Mouse (Mus musculus) forebrain, embryonic 16.5 days (tissue): Measurements from ENCODE around the gene Oaz3. TPM values are rescaled to one million over a fixed set of nuclear protein-coding genes. Genes with fewer than 3 reads are reported as not detected.

ENCODE experiments used
- ATAC-seq: fragments of 200-750 bp; cut with Nextera tagmentation; 2 replicates; pipeline ENCODE4 v1.8.0; 2017; ENCODE audit warnings: mild to moderate bottlenecking, moderate library complexity
- H3K27ac ChIP-seq: fragments of 300-500 bp; sonication (generic); 2 replicates; pipeline ENCODE4 v1.5.1; 2014; ENCODE audit warnings: low read length, control low read depth
- H3K27me3 ChIP-seq: fragments of 300-500 bp; sonication (generic); replicated peaks from 2 replicates; pipeline ENCODE4 v1.6.1; 2014; ENCODE audit warnings: low read length; ENCODE audit not compliant: control insufficient read depth, insufficient read depth
- H3K36me3 ChIP-seq: fragments of 300-500 bp; sonication (generic); 2 replicates; pipeline ENCODE4 v1.6.1; 2014; ENCODE audit not compliant: control insufficient read depth, insufficient read depth
- H3K4me1 ChIP-seq: fragments of 300-500 bp; sonication (generic); replicated peaks from 2 replicates; pipeline ENCODE4 v1.6.1; 2014; ENCODE audit warnings: low read length; ENCODE audit not compliant: control insufficient read depth, insufficient read depth
- H3K4me2 ChIP-seq: fragments of 300-500 bp; sonication (generic); 2 replicates; pipeline ENCODE4 v1.6.1; 2014; ENCODE audit warnings: mild to moderate bottlenecking, low read length, control low read depth
- H3K4me3 ChIP-seq: fragments of 300-500 bp; sonication (generic); replicated peaks from 2 replicates; pipeline ENCODE4 v1.5.1; 2014; ENCODE audit warnings: mild to moderate bottlenecking, low read length, control low read depth
- H3K9ac ChIP-seq: fragments of 300-500 bp; sonication (generic); replicated peaks from 2 replicates; pipeline ENCODE4 v1.6.1; 2014; ENCODE audit warnings: low read depth, low read length, control low read depth
- H3K9me3 ChIP-seq: fragments of 300-500 bp; sonication (generic); 2 replicates; pipeline ENCODE4 v1.6.1; 2016; ENCODE audit warnings: low read length; ENCODE audit not compliant: control insufficient read depth
- WGBS: fragments of 180-500 bp; shearing (Covaris S2); extraction: QIAGEN DNeasy Blood & Tissue Kit; methylation state at CpG from one replicate; pipeline ENCODE4 v1.1.7; 2014; 5-methylcytosine and 5-hydroxymethylcytosine counted together
- polyA plus RNA-seq: library from polyadenylated mRNA; unstranded; fragments of >200 nt; fragmentation: Nextera tagmentation; extraction: Ambion mirVana; gene quantifications from 2 replicates; pipeline ENCODE4 v1.2.1, GENCODE M21; 2015

The Oaz3 gene
- polyA plus RNA-seq, 1 experiment from 2014 or later: 2.2 TPM

- H3K9ac ChIP-seq: no peak overlapping the region
- no peak overlapping the region for H3K27ac ChIP-seq
- H3K27me3 ChIP-seq: no peaks in the 10 kb centered on the region
- H3K9me3 ChIP-seq: no peaks in the 10 kb centered on the region
- H3K36me3 ChIP-seq: no peaks in the 10 kb centered on the region
- no peak for ATAC-seq
- no peak overlapping the region for H3K4me2 ChIP-seq
- peaks cover 16% of the 10 kb centered on the region for H3K4me1 ChIP-seq
- no peak overlapping the region for H3K4me3 ChIP-seq
- 94% methylated on average over 4 of the region's 4 CpGs for WGBS
These were observed 46.9 kb downstream of the Oaz3 start for GRCm38 (mm10) chr3:94396851-94397250.

- no peak overlapping the region for H3K27ac ChIP-seq
- H3K4me3 ChIP-seq: no peak overlapping the region
- WGBS: 67% methylated on average over 1 of the region's 1 CpGs
- no peak for ATAC-seq
- H3K4me1 ChIP-seq: peaks cover 16% of the 10 kb centered on the region
- H3K9me3 ChIP-seq: no peaks in the 10 kb centered on the region
- H3K27me3 ChIP-seq: no peaks in the 10 kb centered on the region
- no peak overlapping the region for H3K9ac ChIP-seq
- no peak overlapping the region for H3K4me2 ChIP-seq
- no peaks in the 10 kb centered on the region for H3K36me3 ChIP-seq
These were observed 47.4 kb downstream of the Oaz3 start for GRCm38 (mm10) chr3:94396336-94396735.

GRCm38 (mm10) chr3:94393049-94393448 is 50.7 kb downstream of the Oaz3 start:
- Histone ChIP-seq H3K4me1 (no peaks in the 10 kb centered on the region), H3K27me3 (no peaks in the 10 kb centered on the region), H3K36me3 (no peaks in the 10 kb centered on the region), H3K9me3 (no peaks in the 10 kb centered on the region), H3K27ac (no peak overlapping the region), H3K4me3 (no peak overlapping the region), H3K9ac (no peak overlapping the region), H3K4me2 (no peak overlapping the region)
- 77% methylated on average over 4 of the region's 4 CpGs for WGBS
- no peak for ATAC-seq

- 88% methylated on average over 2 of the region's 2 CpGs for WGBS
- H3K9ac ChIP-seq: no peak overlapping the region
These were observed 51.6 kb downstream of the Oaz3 start for GRCm38 (mm10) chr3:94392128-94392527.

GRCm38 (mm10) chr3:94391001-94391400 is 52.7 kb downstream of the Oaz3 start:
- no peak for ATAC-seq
- Histone ChIP-seq H3K36me3 (no peaks in the 10 kb centered on the region), H3K27me3 (no peaks in the 10 kb centered on the region), H3K9ac (no peak overlapping the region), H3K9me3 (no peaks in the 10 kb centered on the region), H3K4me1 (no peaks in the 10 kb centered on the region), H3K27ac (no peak overlapping the region), H3K4me3 (no peak overlapping the region), H3K4me2 (no peak overlapping the region)
- 77% methylated on average over 5 of the region's 5 CpGs for WGBS

More at GRCm38 (mm10) chr3:94392128-94392527, 51.6 kb downstream of the Oaz3 start:
- Histone ChIP-seq H3K4me1 (no peaks in the 10 kb centered on the region), H3K27ac (no peak overlapping the region), H3K27me3 (no peaks in the 10 kb centered on the region), H3K9me3 (no peaks in the 10 kb centered on the region), H3K4me3 (no peak overlapping the region), H3K4me2 (no peak overlapping the region), H3K36me3 (no peaks in the 10 kb centered on the region)
- ATAC-seq: no peak

- 96% methylated on average over 16 of the region's 16 CpGs for WGBS
- H3K4me1 ChIP-seq: no peaks in the 10 kb centered on the region
- no peak overlapping the region for H3K27ac ChIP-seq
- no peak overlapping the region for H3K4me2 ChIP-seq
- no peaks in the 10 kb centered on the region for H3K36me3 ChIP-seq
- no peak overlapping the region for H3K4me3 ChIP-seq
- no peak for ATAC-seq
- H3K9ac ChIP-seq: no peak overlapping the region
- no peaks in the 10 kb centered on the region for H3K27me3 ChIP-seq
- H3K9me3 ChIP-seq: no peaks in the 10 kb centered on the region
These were observed 54.3 kb downstream of the Oaz3 start for GRCm38 (mm10) chr3:94389420-94389819.

GRCm38 (mm10) chr3:94388047-94388446 is 55.7 kb downstream of the Oaz3 start:
- H3K9ac ChIP-seq: no peak overlapping the region
- H3K27ac ChIP-seq: no peak overlapping the region
- H3K36me3 ChIP-seq: no peaks in the 10 kb centered on the region
- H3K4me1 ChIP-seq: no peaks in the 10 kb centered on the region
- no peak for ATAC-seq
- no peaks in the 10 kb centered on the region for H3K27me3 ChIP-seq
- H3K9me3 ChIP-seq: no peaks in the 10 kb centered on the region
- 90% methylated on average over 5 of the region's 5 CpGs for WGBS
- H3K4me3 ChIP-seq: no peak overlapping the region
- H3K4me2 ChIP-seq: no peak overlapping the region

GRCm38 (mm10) chr3:94387391-94387790 is 56.3 kb downstream of the Oaz3 start:
- Histone ChIP-seq H3K4me3 (no peak overlapping the region), H3K4me1 (no peaks in the 10 kb centered on the region), H3K9ac (no peak overlapping the region), H3K9me3 (no peaks in the 10 kb centered on the region), H3K27me3 (no peaks in the 10 kb centered on the region), H3K36me3 (no peaks in the 10 kb centered on the region), H3K4me2 (no peak overlapping the region), H3K27ac (no peak overlapping the region)
- no peak for ATAC-seq
- WGBS: 83% methylated on average over 10 of the region's 10 CpGs

- WGBS: 66% methylated on average over 4 of the region's 4 CpGs
- no peaks in the 10 kb centered on the region for H3K9me3 ChIP-seq
- no peak overlapping the region for H3K4me2 ChIP-seq
- no peak overlapping the region for H3K27ac ChIP-seq
- no peak overlapping the region for H3K4me3 ChIP-seq
- no peaks in the 10 kb centered on the region for H3K27me3 ChIP-seq
- H3K36me3 ChIP-seq: no peaks in the 10 kb centered on the region
- H3K4me1 ChIP-seq: no peaks in the 10 kb centered on the region
- H3K9ac ChIP-seq: no peak overlapping the region
- ATAC-seq: no peak
These were observed 57.0 kb downstream of the Oaz3 start for GRCm38 (mm10) chr3:94386671-94387070.

GRCm38 (mm10) chr3:94383476-94383875 is 60.2 kb downstream of the Oaz3 start:
- WGBS: 70% methylated on average over 3 of the region's 3 CpGs
- no peak for ATAC-seq
- Histone ChIP-seq H3K9me3 (no peaks in the 10 kb centered on the region), H3K27me3 (no peaks in the 10 kb centered on the region), H3K27ac (no peak overlapping the region), H3K4me3 (no peak overlapping the region), H3K4me2 (no peak overlapping the region), H3K4me1 (no peaks in the 10 kb centered on the region), H3K9ac (no peak overlapping the region), H3K36me3 (no peaks in the 10 kb centered on the region)
